In genomic region chr13:50964070-50964469, GRCm38 (mm10) we compare ENCODE assay signal across 8 mouse cellular contexts.
DNase-seq lines count a peak whose midpoint lies in the region; ATAC-seq and TF ChIP-seq lines count a peak whose summit lies in the region.

No protein-coding gene starts in this region.

- no peak for ATAC-seq in hindbrain, embryonic 11.5 days (ENCODE audit: low FRiP score)
- ATAC-seq in hindbrain, embryonic 14.5 days (ENCODE audit: low FRiP score), result no peak
- ATAC-seq in lung, embryonic 14.5 days (ENCODE audit: insufficient read depth), result no peak
- ATAC-seq in inflammation-experienced regulatory T-cells, adult 6 months, result no peak

- H3K27ac ChIP-seq in hindbrain, embryonic 11.5 days (ENCODE audit: low read depth, low read length), result no peak overlapping the region
- H3K27ac ChIP-seq in hindbrain, embryonic 14.5 days, result no peak overlapping the region
- H3K27ac ChIP-seq in lung, embryonic 14.5 days (ENCODE audit: low read depth), result no peak overlapping the region

- peak; percentile 70 for TF ChIP-seq CTCF in lung, embryonic 14.5 days (IDR thresholded peaks at IDR 0.05; ENCODE audit: low read depth)

- H3K36me3 ChIP-seq in hindbrain, embryonic 11.5 days (ENCODE audit: control insufficient read depth, insufficient read depth, low read length), result no peaks in the 10 kb centered on the region
- H3K36me3 ChIP-seq in hindbrain, embryonic 14.5 days (replicated peaks; ENCODE audit: control insufficient read depth, insufficient read depth), result no peaks in the 10 kb centered on the region
- H3K36me3 ChIP-seq in lung, embryonic 14.5 days (ENCODE audit: insufficient read depth), result no peaks in the 10 kb centered on the region

- H3K4me2 ChIP-seq in hindbrain, embryonic 11.5 days (replicated peaks; ENCODE audit: low read depth, low read length), result no peak overlapping the region
- no peak overlapping the region for H3K4me2 ChIP-seq in hindbrain, embryonic 14.5 days (replicated peaks)
- no peak overlapping the region for H3K4me2 ChIP-seq in lung, embryonic 14.5 days

- H3K9ac ChIP-seq in hindbrain, embryonic 11.5 days (ENCODE audit: low read depth, low read length), result no peak overlapping the region
- H3K9ac ChIP-seq in hindbrain, embryonic 14.5 days, result no peak overlapping the region
- no peak overlapping the region for H3K9ac ChIP-seq in lung, embryonic 14.5 days

- H3K9me3 ChIP-seq in hindbrain, embryonic 11.5 days (ENCODE audit: control insufficient read depth, low read length), result no peaks in the 10 kb centered on the region
- H3K9me3 ChIP-seq in hindbrain, embryonic 14.5 days (ENCODE audit: control insufficient read depth, low read length), result no peaks in the 10 kb centered on the region
- no peaks in the 10 kb centered on the region for H3K9me3 ChIP-seq in lung, embryonic 14.5 days (ENCODE audit: low read depth, low read length)

- no peak overlapping the region for H3K4me3 ChIP-seq in hindbrain, embryonic 11.5 days (ENCODE audit: low read depth, low read length)
- no peak overlapping the region for H3K4me3 ChIP-seq in hindbrain, embryonic 14.5 days (replicated peaks; ENCODE audit: low read length)
- no peak overlapping the region for H3K4me3 ChIP-seq in lung, embryonic 14.5 days (ENCODE audit: low read depth, low read length)

- DNase-seq in hindbrain, embryonic 11.5 days (ENCODE audit: low spot score), result peak; percentile 49
- no peak for DNase-seq in hindbrain, embryonic 14.5 days (ENCODE audit: low spot score)
- peak; percentile 40 to 43 for DNase-seq in B cell, adult 2 months
- DNase-seq in ZHBTc4 (ENCODE audit: low read depth, low spot score), result peak; percentile 80
- peak; percentile 55 for DNase-seq in lung, embryonic 14.5 days
- no peak for DNase-seq in Muller cell, postnatal 12 days (ENCODE audit: inconsistent ontology term)
- DNase-seq in layer of hippocampus, adult 8-10 months (ENCODE audit: low spot score in 2 of 2), result no peak

- no peaks in the 10 kb centered on the region for H3K27me3 ChIP-seq in hindbrain, embryonic 11.5 days (ENCODE audit: control insufficient read depth, insufficient read depth, low read length)
- no peaks in the 10 kb centered on the region for H3K27me3 ChIP-seq in hindbrain, embryonic 14.5 days (ENCODE audit: control insufficient read depth, insufficient read depth, low read length)
- H3K27me3 ChIP-seq in lung, embryonic 14.5 days (ENCODE audit: insufficient read depth, low read length), result no peaks in the 10 kb centered on the region

- H3K4me1 ChIP-seq in hindbrain, embryonic 11.5 days (replicated peaks; ENCODE audit: control insufficient read depth, insufficient read depth, low read length), result no peaks in the 10 kb centered on the region
- H3K4me1 ChIP-seq in hindbrain, embryonic 14.5 days (replicated peaks; ENCODE audit: control insufficient read depth, insufficient read depth, low read length), result no peaks in the 10 kb centered on the region
- no peaks in the 10 kb centered on the region for H3K4me1 ChIP-seq in lung, embryonic 14.5 days (ENCODE audit: insufficient read depth)

- 81% methylated on average over 9 of the region's 9 CpGs for WGBS in hindbrain, embryonic 11.5 days
- 79% methylated on average over 9 of the region's 9 CpGs for whole genome bisulfite sequencing in hindbrain, embryonic 14.5 days
- 73% methylated on average over 9 of the region's 9 CpGs for WGBS in lung, embryonic 14.5 days

Comparison
In these comparisons a context has a peak if more than half of its experiments do, and no peak if none do; other contexts are left out.
1. DNase-seq: peak in hindbrain, embryonic 11.5 days (single experiment), B cell, adult 2 months (2 of 2), ZHBTc4 (single experiment) and lung, embryonic 14.5 days (single experiment); none in hindbrain, embryonic 14.5 days (single experiment), Muller cell, postnatal 12 days (single experiment) and layer of hippocampus, adult 8-10 months (0 of 2).